Mouse (Mus musculus) heart, embryonic 15.5 days (tissue): ENCODE data around the gene Pros1. TPM values are rescaled to one million over a fixed set of nuclear protein-coding genes. Genes with fewer than 3 reads are reported as not detected.

Experiments used
- ATAC-seq: fragments of 200-750 bp; cut with Nextera tagmentation; replicated peaks from 2 replicates; pipeline ENCODE4 v1.8.0; 2017; ENCODE audit warnings: low read depth, moderate TSS enrichment; ENCODE audit not compliant: insufficient number of reproducible peaks, insufficient read depth, low FRiP score
- H3K27ac ChIP-seq: fragments of 300-500 bp; sonication (generic); 2 replicates; pipeline ENCODE4 v1.5.1; 2015; ENCODE audit warnings: mild to moderate bottlenecking, inconsistent platforms
- H3K27me3 ChIP-seq: fragments of 300-500 bp; sonication (generic); 2 replicates; pipeline ENCODE4 v1.6.1; 2015; ENCODE audit warnings: inconsistent platforms
- H3K36me3 ChIP-seq: fragments of 300-500 bp; sonication (generic); 2 replicates; pipeline ENCODE4 v1.6.1; 2015; ENCODE audit warnings: mild to moderate bottlenecking, inconsistent platforms
- H3K4me1 ChIP-seq: fragments of 300-500 bp; sonication (generic); replicated peaks from 2 replicates; pipeline ENCODE4 v1.6.1; 2015; ENCODE audit warnings: inconsistent platforms
- H3K4me2 ChIP-seq: fragments of 300-500 bp; sonication (generic); 2 replicates; pipeline ENCODE4 v1.6.1; 2015; ENCODE audit warnings: inconsistent platforms, mild to moderate bottlenecking, moderate library complexity
- H3K4me3 ChIP-seq: fragments of 300-500 bp; sonication (generic); 2 replicates; pipeline ENCODE4 v1.5.1; 2015; ENCODE audit warnings: mild to moderate bottlenecking, inconsistent platforms
- H3K9ac ChIP-seq: fragments of 300-500 bp; sonication (generic); 2 replicates; pipeline ENCODE4 v1.6.1; 2015; ENCODE audit warnings: mild to moderate bottlenecking, inconsistent platforms
- H3K9me3 ChIP-seq: fragments of 300-500 bp; sonication (generic); replicated peaks from 2 replicates; pipeline ENCODE4 v1.6.1; 2016; ENCODE audit warnings: inconsistent platforms
- WGBS: fragments of 180-500 bp; shearing (Covaris S2); methylation state at CpG from one replicate; pipeline ENCODE4 v1.1.7; 2015; ENCODE audit warnings: mixed read lengths; 5-methylcytosine and 5-hydroxymethylcytosine counted together
- polyA plus RNA-seq: library from polyadenylated mRNA; unstranded; fragments of >200 nt; fragmentation: Nextera tagmentation; extraction: Ambion mirVana; gene quantifications from 2 replicates; pipeline ENCODE4 v1.2.1, GENCODE M21; 2015

Gene Pros1
- polyA plus RNA-seq, 1 experiment from 2014 or later, result 18.2 TPM

- no peak overlapping the region for H3K27ac ChIP-seq
- no peak for ATAC-seq
- 35% methylated on average over 3 of the region's 3 CpGs for WGBS
Observed at GRCm38 (mm10) chr16:62834016-62834735, 19.9 kb upstream of the Pros1 start.

GRCm38 (mm10) chr16:62845341-62845740 lies 8.8 kb upstream of the Pros1 start:
- Histone ChIP-seq H3K27me3 (no peaks in the 10 kb centered on the region), H3K9ac (no peak overlapping the region), H3K4me1 (peaks cover 12% of the 10 kb centered on the region), H3K4me2 (0 out of 2 replicates have a peak overlapping the region, but pooled peaks have one; percentile 10), H3K4me3 (no peak overlapping the region), H3K27ac (no peak overlapping the region), H3K36me3 (no peaks in the 10 kb centered on the region), H3K9me3 (no peaks in the 10 kb centered on the region)
- ATAC-seq, result no peak
- 82% methylated on average over 6 of the region's 6 CpGs for WGBS

More at GRCm38 (mm10) chr16:62834016-62834735, 19.9 kb upstream of the Pros1 start:
- Histone ChIP-seq H3K36me3 (no peaks in the 10 kb centered on the region), H3K27me3 (no peaks in the 10 kb centered on the region), H3K4me2 (no peak overlapping the region), H3K9me3 (no peaks in the 10 kb centered on the region), H3K4me3 (no peak overlapping the region), H3K9ac (no peak overlapping the region), H3K4me1 (no peaks in the 10 kb centered on the region; the same call in 1 of the 2 replicates)

GRCm38 (mm10) chr16:62846498-62847312 lies 7.4 kb upstream of the Pros1 start, which contains the start of gene Arl13b:
TSS of gene Arl13b (minus strand) at chr16:62847040.
- Histone ChIP-seq H3K27ac (peak within 1 kb of the TSS; percentile 77), H3K4me2 (peak within 1 kb of the TSS; percentile 91)
- under 1% methylated on average over 52 of the region's 52 CpGs for WGBS

GRCm38 (mm10) chr16:62852464-62853252 lies 1.4 kb upstream of the Pros1 start:
- no peak overlapping the region for H3K4me2 ChIP-seq
- no peak overlapping the region for H3K27ac ChIP-seq
- WGBS, result 91% methylated on average over 3 of the region's 3 CpGs
- no peak for ATAC-seq
- no peaks in the 10 kb centered on the region for H3K27me3 ChIP-seq
- H3K4me3 ChIP-seq, result no peak overlapping the region
- no peaks in the 10 kb centered on the region for H3K36me3 ChIP-seq
- no peaks in the 10 kb centered on the region for H3K9me3 ChIP-seq
- H3K9ac ChIP-seq, result no peak overlapping the region
- no peaks in the 10 kb centered on the region for H3K4me1 ChIP-seq

More at GRCm38 (mm10) chr16:62846498-62847312, 7.4 kb upstream of the Pros1 start, which contains the start of gene Arl13b:
- Histone ChIP-seq H3K9me3 (no peaks in the 10 kb centered on the region), H3K27me3 (no peaks in the 10 kb centered on the region), H3K9ac (peak within 1 kb of the TSS; percentile 79), H3K36me3 (no peaks in the 10 kb centered on the region), H3K4me3 (peak within 1 kb of the TSS; percentile 91), H3K4me1 (peaks cover 12% of the 10 kb centered on the region)
- peak; percentile 100 for ATAC-seq

GRCm38 (mm10) chr16:62853611-62854126 lies 438 bp upstream of the Pros1 start:
- Histone ChIP-seq H3K4me3 (peak overlapping the region; percentile 75), H3K36me3 (no peaks in the 10 kb centered on the region), H3K9ac (peak overlapping the region; percentile 88), H3K27me3 (no peaks in the 10 kb centered on the region), H3K27ac (peak overlapping the region; percentile 78), H3K4me1 (no peaks in the 10 kb centered on the region), H3K9me3 (no peaks in the 10 kb centered on the region), H3K4me2 (peak overlapping the region; percentile 92)
- WGBS, result 15% methylated on average over 3 of the region's 3 CpGs
- ATAC-seq, result no peak

- Histone ChIP-seq H3K4me2 (0 out of 2 replicates have a peak overlapping the region, but pooled peaks have one; percentile 11), H3K4me3 (0 out of 2 replicates have a peak overlapping the region, but pooled peaks have one; percentile 6), H3K36me3 (no peaks in the 10 kb centered on the region), H3K9me3 (no peaks in the 10 kb centered on the region), H3K4me1 (no peaks in the 10 kb centered on the region), H3K27ac (no peak overlapping the region), H3K9ac (no peak overlapping the region), H3K27me3 (no peaks in the 10 kb centered on the region)
- ATAC-seq, result no peak
- WGBS, result 73% methylated on average over 6 of the region's 6 CpGs
Observed at GRCm38 (mm10) chr16:62855385-62855784, 1.3 kb downstream of the Pros1 start.

- no peaks in the 10 kb centered on the region for H3K36me3 ChIP-seq
- H3K4me2 ChIP-seq, result no peak overlapping the region
- no peaks in the 10 kb centered on the region for H3K9me3 ChIP-seq
- no peaks in the 10 kb centered on the region for H3K27me3 ChIP-seq
- no peak overlapping the region for H3K9ac ChIP-seq
- H3K4me3 ChIP-seq, result no peak overlapping the region
- no peaks in the 10 kb centered on the region for H3K4me1 ChIP-seq
- no peak overlapping the region for H3K27ac ChIP-seq
- WGBS, result 90% methylated on average over 2 of the region's 2 CpGs
- ATAC-seq, result no peak
Observed at GRCm38 (mm10) chr16:62856273-62856672, 2.2 kb downstream of the Pros1 start.

- 89% methylated on average over 2 of the region's 2 CpGs for WGBS
- no peak for ATAC-seq
- H3K4me1 ChIP-seq, result no peaks in the 10 kb centered on the region
Observed at GRCm38 (mm10) chr16:62857498-62857897, 3.4 kb downstream of the Pros1 start.

GRCm38 (mm10) chr16:62858018-62858417 lies 3.9 kb downstream of the Pros1 start:
- no peak for ATAC-seq
- 94% methylated on average over 1 of the region's 1 CpGs for WGBS
- no peak overlapping the region for H3K4me2 ChIP-seq
- H3K27me3 ChIP-seq, result no peaks in the 10 kb centered on the region
- H3K27ac ChIP-seq, result no peak overlapping the region
- no peak overlapping the region for H3K4me3 ChIP-seq
- no peaks in the 10 kb centered on the region for H3K36me3 ChIP-seq
- H3K9me3 ChIP-seq, result no peaks in the 10 kb centered on the region
- no peaks in the 10 kb centered on the region for H3K4me1 ChIP-seq
- H3K9ac ChIP-seq, result no peak overlapping the region

More at GRCm38 (mm10) chr16:62857498-62857897, 3.4 kb downstream of the Pros1 start:
- Histone ChIP-seq H3K27ac (no peak overlapping the region), H3K4me2 (no peak overlapping the region), H3K27me3 (no peaks in the 10 kb centered on the region), H3K36me3 (no peaks in the 10 kb centered on the region), H3K4me3 (no peak overlapping the region), H3K9me3 (no peaks in the 10 kb centered on the region), H3K9ac (no peak overlapping the region)

GRCm38 (mm10) chr16:62860140-62860539 lies 6.0 kb downstream of the Pros1 start:
- no peak for ATAC-seq
- 88% methylated on average over 1 of the region's 1 CpGs for WGBS
- Histone ChIP-seq H3K4me2 (no peak overlapping the region), H3K27ac (no peak overlapping the region), H3K27me3 (no peaks in the 10 kb centered on the region), H3K36me3 (no peaks in the 10 kb centered on the region), H3K9ac (no peak overlapping the region), H3K4me1 (no peaks in the 10 kb centered on the region), H3K4me3 (no peak overlapping the region), H3K9me3 (no peaks in the 10 kb centered on the region)
